Mouse (Mus musculus): ENCODE measurements around the gene Fxyd5.

Gene Fxyd5

DNA sequence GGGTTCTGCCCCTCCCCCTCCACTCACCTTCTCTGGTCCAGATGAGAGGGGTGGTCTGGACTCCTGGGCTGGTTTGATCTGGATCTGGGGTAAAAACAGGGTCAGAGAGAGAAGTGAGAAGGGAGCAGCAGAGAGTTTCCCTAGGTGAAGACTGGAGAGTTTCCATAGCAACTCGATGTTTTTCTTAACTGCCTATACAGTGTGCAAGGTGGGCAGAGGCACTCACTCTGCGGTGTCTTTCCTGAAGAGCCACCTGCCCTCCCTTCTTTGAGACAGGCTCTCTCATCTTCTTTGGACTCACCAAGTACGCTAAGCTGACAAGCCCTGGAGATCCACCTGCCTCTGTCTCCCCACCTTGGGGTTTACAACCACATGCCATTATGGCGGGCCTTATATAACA, 3.3 kb downstream of the Fxyd5 start:
- DNase-seq: no peak

DNA sequence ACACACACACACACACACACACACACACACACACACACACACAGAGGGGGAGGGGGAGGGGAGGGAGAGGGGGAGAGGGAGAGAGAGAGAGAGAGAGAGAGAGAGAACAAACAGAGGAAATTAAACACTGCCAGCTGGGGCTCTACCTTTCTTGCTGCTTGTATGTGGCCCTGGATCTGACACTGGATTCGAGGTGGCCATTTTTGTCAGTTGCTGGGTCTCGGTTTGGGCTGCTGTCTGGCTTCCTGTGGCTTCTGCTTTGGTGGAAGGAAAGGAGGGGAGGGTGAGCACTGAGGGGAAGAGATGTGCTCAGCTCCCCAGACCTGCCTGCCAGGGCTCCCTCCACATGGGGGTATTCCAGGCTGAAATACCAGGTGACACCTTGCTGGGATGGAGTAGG, 4.6 kb downstream of the Fxyd5 start:
- no peak for DNase-seq

DNA sequence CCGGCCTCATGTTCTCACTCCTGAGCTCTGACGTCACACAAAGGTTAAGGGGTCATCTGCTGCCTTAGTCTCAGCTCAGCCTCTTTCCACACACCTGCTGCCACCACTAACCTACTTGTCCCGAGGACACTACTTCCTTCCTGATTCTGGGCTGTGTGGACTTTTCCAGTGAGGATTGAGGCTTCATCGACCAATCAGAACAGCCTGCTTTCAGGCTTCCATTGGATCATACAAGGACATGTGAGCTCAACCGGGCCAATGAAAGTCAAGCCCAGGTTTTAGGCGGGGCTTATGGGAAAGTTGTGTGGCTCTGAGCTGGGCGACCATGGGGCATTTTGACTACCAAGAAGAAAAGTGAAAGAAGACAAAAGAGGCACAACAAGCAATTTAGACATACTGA, 5.4 kb downstream of the Fxyd5 start:
- DNase-seq: no peak

DNA sequence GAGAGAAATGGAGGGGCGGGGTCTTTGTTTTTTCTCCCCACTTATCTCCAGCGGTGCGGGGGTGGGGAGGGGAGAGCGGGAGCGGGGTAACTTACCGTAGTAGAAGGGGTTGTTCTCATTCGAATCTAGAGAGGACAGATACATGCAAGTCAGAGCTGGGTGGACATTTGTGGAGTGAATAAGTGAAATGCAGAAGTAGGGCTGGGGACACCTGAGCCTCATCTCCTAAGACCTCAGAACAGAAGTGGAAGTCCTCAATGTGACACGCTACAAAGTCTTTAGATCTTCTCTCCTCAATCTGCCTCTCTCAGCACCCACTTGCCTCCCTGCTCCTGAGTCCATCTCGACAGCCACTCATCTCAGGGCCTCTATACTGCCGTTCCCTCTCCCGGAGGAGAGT, 7.0 kb downstream of the Fxyd5 start:
- DNase-seq: no peak

DNA sequence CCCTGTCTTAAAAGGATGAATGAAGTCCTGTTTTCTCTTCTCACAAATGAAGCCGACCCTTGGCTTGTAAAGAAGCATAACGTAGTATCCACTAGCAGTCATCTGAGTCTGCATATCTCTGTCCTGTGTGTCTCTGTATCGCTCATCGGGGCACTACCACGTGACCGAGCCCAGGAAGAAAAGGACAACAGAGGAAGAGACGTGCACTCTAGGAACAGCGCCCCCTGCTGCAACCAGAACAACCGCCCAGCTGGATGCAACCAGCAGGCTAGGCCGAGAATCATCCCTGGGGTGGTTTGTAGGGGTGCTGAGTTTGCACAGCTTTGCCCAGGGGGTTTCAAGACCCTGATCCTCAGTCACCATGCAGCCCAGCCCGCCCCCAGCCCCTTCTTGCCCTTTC, 7.5 kb downstream of the Fxyd5 start:
- no peak for DNase-seq

DNA sequence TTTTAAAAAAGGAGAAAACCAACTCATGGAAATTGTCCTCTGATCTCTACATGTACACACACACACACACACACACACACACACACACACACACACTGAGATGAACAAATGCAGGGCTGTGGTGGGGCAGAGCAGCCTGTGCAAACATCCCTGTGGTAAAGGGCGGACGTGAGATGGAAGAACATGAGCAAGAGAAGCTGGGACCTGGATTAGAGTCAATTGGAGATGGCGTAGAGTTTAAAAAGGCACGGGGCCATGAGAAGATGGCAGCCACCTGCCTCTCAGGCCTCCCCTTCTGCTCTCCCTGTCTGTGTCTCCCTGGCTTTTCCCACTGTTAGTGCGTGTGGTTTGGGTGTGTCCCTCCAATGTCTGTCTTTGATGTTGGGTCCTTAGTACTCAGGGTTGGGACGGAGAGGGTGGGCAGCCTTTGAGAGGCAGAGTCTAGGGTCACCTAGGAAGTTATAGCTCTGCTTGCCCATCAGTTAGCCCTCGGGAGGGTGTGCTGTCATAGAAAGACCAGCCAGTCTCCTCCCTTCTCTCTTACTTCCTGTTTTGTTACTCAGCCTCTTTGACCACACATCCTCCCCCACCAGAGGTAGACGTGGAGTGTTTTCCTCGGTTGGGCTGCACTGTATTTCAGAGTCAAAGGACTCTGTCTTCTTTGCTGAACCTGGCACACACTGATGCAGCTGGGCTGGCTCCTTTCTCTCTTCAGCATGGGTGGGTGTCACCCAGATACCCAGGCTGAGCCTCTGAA, 8.7 kb downstream of the Fxyd5 start:
- no peak for DNase-seq

DNA sequence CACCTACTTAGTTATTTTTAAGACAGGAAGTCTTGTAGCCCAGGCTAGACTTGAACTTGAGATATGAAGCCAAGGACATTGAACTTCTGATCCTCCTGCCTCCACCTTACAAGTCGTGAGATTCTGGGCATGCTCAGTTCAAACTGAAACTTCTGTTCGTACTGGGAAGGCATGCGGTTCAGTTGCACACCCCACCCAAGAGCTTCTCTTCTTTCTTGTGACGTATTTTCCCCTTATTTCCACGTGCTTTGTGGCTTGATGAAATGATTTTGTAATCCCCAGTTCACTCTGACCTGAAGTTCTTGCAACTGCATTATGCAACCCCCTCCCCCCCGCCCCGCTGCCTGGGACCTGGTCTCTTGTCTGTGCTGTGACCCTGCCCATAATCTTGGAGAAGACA, 10.6 kb downstream of the Fxyd5 start:
- DNase-seq: no peak

DNA sequence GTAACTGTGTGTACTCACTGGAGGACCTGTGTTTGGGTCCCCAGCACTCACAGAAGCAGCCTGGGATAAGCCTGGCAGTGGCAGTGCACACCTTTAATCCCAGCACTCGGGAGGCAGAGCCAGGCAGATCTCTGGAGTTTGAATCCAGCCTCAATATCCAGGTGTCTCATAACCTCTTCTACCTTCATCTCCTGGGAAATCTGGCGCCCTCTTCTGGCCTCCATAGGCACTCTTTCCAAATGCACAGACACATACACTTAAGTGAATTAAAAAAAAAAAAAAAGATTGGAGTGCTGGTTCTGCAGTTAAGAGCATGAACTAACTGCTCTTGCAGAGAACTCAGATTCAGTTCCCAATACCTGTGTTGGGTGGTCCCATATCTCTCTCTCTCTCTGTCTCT, 11.6 kb downstream of the Fxyd5 start:
- DNase-seq: no peak

DNA sequence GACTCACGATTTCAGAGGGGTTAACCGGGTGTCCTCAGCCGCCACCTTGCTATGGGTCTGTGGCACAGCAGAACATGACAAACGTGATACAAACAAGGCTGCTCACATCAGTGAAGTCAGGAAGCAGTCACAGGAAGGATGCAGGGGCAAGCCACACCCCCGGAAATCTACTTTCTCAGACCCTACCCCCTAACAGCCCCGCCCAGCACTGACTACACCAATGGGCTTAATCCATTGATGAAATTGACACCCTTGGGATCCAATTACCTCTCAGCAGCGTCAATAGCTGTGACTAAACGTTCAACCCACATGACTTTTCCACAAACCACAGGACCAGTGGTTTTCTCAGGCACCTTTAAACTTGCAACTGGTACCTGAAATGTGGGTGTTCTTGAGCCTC, 13.7 kb downstream of the Fxyd5 start:
- DNase-seq: no peak

DNA sequence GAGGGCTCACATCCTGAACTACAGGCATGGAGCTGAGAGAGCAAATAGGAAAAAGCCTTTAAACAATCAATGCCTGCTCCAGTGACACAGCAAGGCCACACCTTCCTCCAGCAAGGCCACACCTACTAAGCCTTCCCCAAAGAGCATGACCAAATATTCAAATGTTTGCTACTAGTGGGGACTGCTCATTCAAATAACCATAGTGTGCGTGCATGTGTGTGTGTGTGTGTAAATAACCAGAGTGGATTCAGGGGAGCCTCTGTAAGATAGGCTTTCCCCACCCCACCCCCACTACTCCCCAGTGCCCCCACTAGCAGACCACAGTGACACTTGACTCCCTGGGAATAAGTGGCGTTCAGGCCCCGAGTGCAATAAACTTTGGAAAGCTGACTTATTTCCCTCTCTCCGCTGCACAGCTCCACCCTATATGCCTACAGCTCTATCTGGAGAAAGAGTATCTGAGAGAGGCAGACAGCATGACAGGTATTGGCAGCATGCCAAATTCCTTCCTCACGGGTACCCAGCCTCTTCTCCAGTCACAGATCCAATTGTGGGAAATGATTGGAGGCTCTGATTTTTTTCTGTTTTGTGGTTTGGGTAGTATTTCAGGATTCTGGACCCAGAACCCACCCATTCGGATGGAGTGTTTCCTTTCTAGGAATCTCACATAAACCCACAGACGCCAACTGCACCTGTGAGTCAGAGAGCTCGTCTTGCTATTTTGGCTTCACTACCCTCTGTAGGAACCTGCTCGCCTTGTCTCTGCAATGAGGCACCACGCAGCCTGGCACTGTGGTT, 25.0 kb downstream of the Fxyd5 start:
- DNase-seq: no peak

DNA sequence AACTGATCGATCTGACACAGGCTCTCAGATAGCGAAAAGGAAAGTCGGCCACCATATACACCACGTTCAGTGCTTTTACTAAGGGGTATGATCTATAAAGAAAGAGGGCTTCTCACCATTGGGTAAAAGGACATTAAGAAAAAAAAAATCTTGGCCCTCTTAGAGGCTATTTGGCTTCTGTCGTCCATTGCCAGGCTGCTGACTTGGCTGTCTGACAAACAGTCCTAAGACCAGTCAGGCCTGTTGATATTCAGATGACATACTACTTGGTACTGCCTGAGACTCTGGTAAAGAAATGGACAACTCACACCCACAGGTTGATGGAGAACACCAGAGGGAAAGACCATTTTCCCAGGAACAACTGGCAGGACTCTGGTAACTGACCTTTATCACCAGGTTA, 29.3 kb downstream of the Fxyd5 start:
- no peak for DNase-seq

DNA sequence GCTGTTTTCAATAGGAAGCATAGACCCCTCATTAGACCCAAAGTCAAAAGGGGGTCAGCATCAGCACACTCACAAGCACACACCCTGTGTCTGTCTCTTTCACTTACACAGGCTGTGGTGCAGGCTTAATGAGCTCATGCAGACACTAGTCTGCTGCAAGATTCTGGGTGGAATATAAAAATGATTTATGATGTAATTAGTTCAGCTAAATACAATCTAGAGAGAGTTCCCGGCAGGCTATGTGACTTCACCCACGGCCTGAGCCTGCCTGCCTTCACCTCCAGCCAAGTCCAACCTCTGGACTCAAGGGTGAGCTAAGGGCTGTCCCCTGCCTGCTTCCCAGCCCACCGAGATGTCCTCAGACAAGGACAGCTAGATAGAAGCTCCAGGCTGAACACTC, 33.4 kb downstream of the Fxyd5 start:
- no peak for DNase-seq

DNA sequence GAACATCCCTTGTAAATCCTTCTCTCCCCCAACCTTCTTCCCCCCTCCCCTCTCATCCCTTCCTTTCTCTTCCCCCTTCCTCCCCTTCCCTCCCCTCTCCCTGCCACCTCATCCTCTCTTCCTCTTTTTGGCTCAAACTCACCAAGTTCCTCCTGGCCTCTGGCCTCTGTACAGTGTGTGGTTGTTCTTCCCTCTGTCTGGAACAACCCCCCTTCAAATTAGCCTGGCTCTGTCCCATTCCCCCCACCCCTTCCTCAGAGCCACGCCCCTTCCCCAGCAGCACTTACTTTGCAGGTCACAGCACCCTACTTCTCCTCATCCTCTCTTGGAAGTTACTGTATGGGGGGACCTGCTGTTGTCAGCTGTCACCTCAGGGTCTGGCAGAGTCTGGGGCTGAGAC, 34.1 kb downstream of the Fxyd5 start:
- no peak for DNase-seq

DNA sequence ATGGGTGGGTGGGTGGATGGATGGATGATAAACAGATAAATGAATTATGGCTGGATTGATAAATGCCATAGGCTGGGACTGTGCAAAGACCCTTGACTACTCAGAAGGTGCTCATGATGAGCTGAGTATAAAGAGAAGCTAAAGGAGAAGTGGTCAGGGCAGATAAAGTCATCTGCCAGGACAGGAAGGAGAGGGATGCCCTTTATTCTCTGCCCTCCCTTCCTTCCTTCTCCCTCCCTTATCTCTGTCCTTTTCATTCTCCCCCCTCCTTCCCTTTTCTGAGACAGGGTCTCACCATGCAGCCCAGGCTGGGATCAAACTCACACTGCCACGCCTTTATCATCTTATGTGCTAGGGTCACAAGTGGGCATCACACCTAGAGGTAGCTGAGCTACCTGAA, 34.5 kb downstream of the Fxyd5 start:
- DNase-seq: no peak

DNA sequence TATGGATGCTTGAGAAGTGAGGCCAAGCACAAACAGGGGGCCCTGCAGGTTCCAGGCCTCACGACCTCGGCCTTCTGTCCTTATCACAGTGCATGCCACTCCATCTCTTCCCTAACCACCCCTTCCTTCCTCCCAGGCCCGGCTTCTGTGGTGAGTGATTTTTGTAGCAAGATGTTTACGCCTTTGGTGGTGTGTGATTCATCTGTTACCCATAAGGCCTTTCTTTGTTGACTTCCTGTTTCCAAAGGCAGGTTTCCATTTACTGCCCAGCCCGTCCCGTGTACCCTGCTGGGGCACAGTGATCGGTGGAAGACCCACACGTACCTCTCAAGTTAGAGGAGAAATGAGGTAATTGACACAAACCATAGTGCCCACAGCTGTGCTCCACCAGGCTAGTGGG, 39.6 kb downstream of the Fxyd5 start:
- DNase-seq: no peak

DNA sequence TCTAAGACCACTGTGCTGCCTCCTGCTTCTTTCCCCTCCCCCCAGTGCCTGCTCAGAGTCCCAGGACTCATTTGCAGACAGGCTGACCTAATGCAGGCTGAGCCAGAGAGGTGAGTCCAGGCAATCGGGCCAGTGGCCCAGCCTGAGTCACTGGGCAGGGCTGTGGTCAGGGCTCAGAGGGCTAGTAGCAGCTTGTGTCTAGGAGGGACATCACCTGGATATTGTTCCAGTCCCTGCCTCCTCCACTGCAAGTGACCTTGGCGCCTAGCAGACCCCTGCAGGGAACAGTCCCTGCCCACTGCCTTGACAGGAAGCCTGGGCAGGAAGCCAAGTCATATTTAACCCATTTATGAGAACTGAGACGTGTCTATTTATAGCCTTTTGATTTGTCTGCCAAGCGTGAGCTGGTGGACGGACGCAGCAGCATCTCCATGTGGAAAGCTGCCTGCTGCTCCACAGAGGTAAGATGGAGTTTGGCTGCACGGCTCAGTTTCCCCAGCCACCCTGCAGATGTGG, 41.7 kb downstream of the Fxyd5 start:
- peak; percentile 24 for DNase-seq

DNA sequence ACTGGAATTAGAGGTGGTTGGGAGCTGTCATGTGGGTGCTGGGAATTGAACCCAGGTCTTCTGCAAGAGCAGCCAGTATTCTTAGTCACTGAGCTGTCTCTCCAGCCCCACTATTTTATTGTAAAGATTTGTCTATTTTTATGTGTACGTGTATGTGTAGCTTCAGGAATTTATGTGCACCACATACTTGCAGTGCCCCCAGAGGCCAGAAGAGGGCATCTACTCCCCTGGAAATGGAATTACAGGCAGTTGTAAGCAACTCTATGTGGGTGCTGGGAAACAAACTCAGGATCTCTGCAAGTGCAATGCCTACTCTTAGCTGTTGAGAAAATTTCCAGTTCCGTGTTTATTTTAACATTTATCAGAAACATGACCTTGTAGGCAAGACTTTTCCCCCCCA, 45.8 kb downstream of the Fxyd5 start:
- no peak for DNase-seq

DNA sequence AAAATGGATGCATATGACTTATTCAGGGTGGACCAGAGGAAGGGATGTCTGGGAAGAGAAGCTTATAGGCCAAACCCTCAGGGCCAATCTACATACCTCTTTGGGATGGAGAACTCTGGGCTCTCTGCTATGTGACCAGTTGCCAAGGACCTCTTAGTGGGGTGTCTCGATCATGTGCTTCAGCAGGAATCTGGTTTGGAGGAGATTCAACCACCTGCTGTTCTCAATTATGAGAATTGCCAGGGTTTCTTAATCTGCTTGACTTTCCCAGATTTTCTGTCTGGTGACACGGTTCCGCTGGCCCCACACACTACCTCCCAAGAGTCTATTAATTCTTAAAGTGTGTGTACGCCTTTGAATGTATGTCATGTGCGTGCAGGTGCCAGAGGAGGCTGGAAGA, 48.3 kb downstream of the Fxyd5 start:
- DNase-seq: no peak

DNA sequence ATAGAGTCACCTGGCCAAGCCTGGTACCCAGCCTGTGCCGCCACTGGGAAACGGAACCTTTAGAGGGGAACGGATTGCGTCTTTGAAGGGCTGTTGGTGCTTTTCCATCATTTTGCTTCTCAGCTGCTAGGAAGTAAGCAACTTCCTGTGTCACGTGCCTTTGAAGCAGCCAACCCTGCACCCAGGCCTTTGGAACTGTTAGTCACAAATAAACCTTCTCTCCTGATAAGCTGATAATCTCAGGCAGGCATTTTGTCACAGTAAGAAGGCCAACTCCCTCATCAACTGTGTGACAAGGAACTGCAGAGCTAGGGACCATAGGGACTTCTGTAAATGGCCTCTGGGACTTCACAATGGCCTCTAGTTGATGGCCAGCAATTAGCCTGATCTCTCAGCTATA, 50.1 kb downstream of the Fxyd5 start:
- no peak for DNase-seq

DNA sequence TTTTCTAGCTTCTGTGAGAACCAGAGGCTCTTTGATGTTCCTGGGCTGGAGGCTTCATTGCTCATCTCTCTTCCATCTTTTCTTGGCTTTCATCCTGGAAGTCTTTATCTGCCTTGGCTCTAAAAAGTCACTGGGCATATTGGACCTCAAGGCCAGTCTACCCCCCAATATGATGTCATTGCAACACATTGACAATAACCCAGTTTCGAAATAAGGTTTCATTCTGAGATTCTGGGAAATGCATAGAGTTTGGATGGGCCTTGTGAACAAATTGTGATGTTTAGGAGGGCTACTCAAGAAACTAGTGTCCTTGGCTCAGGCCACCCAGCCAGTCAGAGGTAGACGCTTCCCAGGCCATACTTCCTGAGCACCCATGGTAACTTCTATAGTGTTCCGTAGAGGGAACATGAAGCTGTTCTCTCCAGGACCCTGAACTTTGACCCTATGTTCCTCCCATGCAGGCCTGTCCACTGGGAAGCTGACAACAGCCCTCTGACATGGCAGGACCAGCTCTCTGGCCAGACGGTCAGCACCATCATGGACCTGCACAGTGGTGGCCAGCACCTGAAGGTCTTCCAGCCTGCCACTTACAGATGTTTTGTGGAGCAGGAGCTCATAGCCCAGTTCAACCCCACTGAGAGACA, 53.6 kb downstream of the Fxyd5 start:
- DNase-seq: no peak

DNA sequence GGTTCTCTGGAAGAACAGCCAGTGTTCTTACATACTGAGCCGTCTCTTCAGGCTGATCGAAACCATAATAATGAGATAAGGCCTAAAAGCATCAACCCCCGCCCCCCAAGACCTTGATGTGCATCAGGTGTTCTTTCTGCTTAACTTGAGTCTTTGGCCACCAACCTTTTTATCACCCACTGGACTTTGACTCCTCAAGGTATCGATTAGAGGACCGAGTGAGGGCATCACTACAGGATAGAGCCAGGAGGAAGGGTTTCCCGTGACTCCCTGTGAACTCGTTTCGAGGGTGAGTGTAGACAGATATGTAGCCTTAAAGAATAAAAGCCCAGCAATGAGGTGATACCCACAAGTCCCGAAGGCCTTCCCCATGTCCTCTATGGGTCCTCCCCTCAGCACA, 56.9 kb downstream of the Fxyd5 start:
- DNase-seq: no peak

Measured in cerebellum, adult 8-10 months (tissue).